Mouse (Mus musculus) forebrain, embryonic 15.5 days (tissue): Measurements from ENCODE around the gene Tmprss11d. TPM values are rescaled to one million over a fixed set of nuclear protein-coding genes. Genes with fewer than 3 reads are reported as not detected.
"Not testable (repeated sequence)": the region's sequence is repeated elsewhere in the genome, so short reads cannot be mapped to it uniquely, and the experiment has no call there.

Experiments used
- ATAC-seq: fragments of 200-750 bp; cut with Nextera tagmentation; replicated peaks from 2 replicates; pipeline ENCODE4 v1.8.0; 2017; ENCODE audit warnings: mild to moderate bottlenecking, moderate TSS enrichment, moderate library complexity
- H3K27ac ChIP-seq: fragments of 300-500 bp; sonication (generic); replicated peaks from 2 replicates; pipeline ENCODE4 v1.5.1; 2015; ENCODE audit warnings: mild to moderate bottlenecking, inconsistent platforms
- H3K27me3 ChIP-seq: fragments of 300-500 bp; sonication (generic); 2 replicates; pipeline ENCODE4 v1.6.1; 2015; ENCODE audit warnings: inconsistent platforms
- H3K36me3 ChIP-seq: fragments of 300-500 bp; sonication (generic); 2 replicates; pipeline ENCODE4 v1.6.1; 2015; ENCODE audit warnings: mild to moderate bottlenecking, inconsistent platforms
- H3K4me1 ChIP-seq: fragments of 300-500 bp; sonication (generic); 2 replicates; pipeline ENCODE4 v1.6.1; 2015; ENCODE audit warnings: inconsistent platforms
- H3K4me2 ChIP-seq: fragments of 300-500 bp; sonication (generic); replicated peaks from 2 replicates; pipeline ENCODE4 v1.6.1; 2015; ENCODE audit warnings: mild to moderate bottlenecking, inconsistent platforms
- H3K4me3 ChIP-seq: fragments of 300-500 bp; sonication (generic); 2 replicates; pipeline ENCODE4 v1.5.1; 2015; ENCODE audit warnings: mild to moderate bottlenecking, inconsistent platforms
- H3K9ac ChIP-seq: fragments of 300-500 bp; sonication (generic); replicated peaks from 2 replicates; pipeline ENCODE4 v1.6.1; 2015; ENCODE audit warnings: mild to moderate bottlenecking, inconsistent platforms
- H3K9me3 ChIP-seq: fragments of 300-500 bp; sonication (generic); 2 replicates; pipeline ENCODE4 v1.6.1; 2016; ENCODE audit warnings: inconsistent platforms
- WGBS: fragments of 180-500 bp; shearing (Covaris S2); methylation state at CpG from one replicate; pipeline ENCODE4 v1.1.7; 2015; ENCODE audit warnings: mixed read lengths; 5-methylcytosine and 5-hydroxymethylcytosine counted together
- polyA plus RNA-seq: library from polyadenylated mRNA; unstranded; fragments of >200 nt; fragmentation: Nextera tagmentation; extraction: Ambion mirVana; gene quantifications from 2 replicates; pipeline ENCODE4 v1.2.1, GENCODE M21; 2015

The Tmprss11d gene
- polyA plus RNA-seq: not detected in 2 replicates

DNA sequence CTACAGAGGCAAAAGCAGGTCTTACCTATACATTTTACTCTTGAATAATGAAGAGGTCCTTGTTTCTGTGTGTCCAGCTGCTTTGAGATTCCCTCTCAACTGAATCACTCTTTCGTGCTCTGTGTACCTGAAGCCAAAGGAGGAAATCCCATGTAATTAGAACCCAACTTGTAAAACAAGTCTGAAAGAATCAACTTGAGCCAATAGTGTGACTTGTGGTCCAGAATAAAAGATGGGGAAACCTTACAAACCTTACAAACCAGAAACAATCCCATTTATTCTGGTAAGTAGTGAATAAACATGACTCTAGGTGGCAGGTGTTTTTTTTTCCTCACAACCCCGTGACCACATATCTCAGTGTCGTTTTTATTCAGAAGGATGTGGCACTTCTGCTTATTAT, at the start of gene Tmprss11d:
Gene Tmprss11d (minus strand): TSS at position 101 of the 400 bp plus-strand sequence.
- 74% methylated on average over 3 of the region's 3 CpGs for WGBS
- Histone ChIP-seq H3K4me3 (no peak within 1 kb of the TSS), H3K9me3 (no peaks in the 10 kb centered on the region), H3K4me1 (no peaks in the 10 kb centered on the region), H3K27ac (no peak within 1 kb of the TSS), H3K9ac (no peak within 1 kb of the TSS), H3K27me3 (no peaks in the 10 kb centered on the region), H3K36me3 (no peaks in the 10 kb centered on the region), H3K4me2 (no peak within 1 kb of the TSS)
- ATAC-seq: no peak

DNA sequence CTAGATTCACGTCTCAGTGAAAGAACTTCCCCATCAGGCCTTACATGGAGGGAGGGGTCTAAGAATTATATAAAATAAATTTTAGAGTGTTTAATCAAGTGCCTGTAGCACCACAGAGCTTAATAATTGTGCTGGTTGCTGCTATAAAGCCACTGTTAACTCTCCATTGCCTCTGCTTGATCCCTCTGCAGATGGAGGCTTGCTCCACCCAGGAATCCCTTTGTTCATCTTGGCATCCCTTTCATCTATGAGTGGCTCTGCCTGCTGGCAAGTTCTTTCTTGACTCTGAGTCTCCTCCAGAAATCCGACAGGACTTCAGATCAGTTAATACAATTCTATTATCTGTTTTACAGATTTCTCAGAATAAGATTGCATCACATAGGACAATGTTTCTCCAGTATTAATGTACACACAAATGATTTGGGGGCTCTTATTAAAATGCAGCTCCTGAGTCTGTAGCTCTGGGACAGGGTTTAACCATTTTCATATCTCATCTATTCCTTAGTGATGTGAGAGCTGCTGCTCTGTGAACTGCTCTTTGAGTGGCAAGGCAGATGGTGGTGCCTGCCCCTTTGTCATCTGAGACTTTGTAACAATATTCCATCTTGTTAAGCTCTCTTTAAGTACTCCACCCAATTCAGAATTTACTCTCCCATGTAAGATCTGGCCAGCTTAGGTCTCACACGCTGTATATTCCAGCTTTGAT, 48.3 kb upstream of the Tmprss11d start:
- Histone ChIP-seq H3K4me2 (no peak overlapping the region), H3K27ac (no peak overlapping the region), H3K9me3 (no peaks in the 10 kb centered on the region), H3K9ac (no peak overlapping the region), H3K4me3 (no peak overlapping the region), H3K4me1 (no peaks in the 10 kb centered on the region), H3K27me3 (no peaks in the 10 kb centered on the region), H3K36me3 (no peaks in the 10 kb centered on the region)
- WGBS: 37% methylated on average over 3 of the region's 3 CpGs
- no peak for ATAC-seq

DNA sequence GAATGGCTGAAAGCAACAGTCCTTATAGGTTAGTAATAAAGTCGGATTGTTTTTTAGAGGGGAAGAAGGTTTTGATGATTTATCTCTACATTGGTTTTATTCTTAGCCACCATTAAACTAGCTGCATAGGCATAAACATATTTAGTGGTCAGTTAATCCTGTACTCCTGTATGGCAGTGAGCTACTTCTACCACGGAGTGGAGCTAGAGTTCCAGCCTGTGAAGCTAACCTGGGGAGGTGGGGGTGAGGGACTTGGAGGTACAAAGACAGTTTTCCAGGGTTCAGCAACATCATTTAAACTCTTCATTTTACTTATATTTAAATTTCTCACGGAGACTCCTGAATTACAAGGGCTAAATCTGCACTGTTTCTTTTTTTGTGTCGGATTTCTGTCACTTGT, 46.3 kb upstream of the Tmprss11d start:
- no peak overlapping the region for H3K9ac ChIP-seq
- H3K4me1 ChIP-seq: no peaks in the 10 kb centered on the region
- H3K4me2 ChIP-seq: no peak overlapping the region
- H3K9me3 ChIP-seq: no peaks in the 10 kb centered on the region
- no peak overlapping the region for H3K4me3 ChIP-seq
- ATAC-seq: no peak
- no peaks in the 10 kb centered on the region for H3K36me3 ChIP-seq
- no peak overlapping the region for H3K27ac ChIP-seq
- 19% methylated on average over 4 of the region's 4 CpGs for WGBS
- H3K27me3 ChIP-seq: no peaks in the 10 kb centered on the region

DNA sequence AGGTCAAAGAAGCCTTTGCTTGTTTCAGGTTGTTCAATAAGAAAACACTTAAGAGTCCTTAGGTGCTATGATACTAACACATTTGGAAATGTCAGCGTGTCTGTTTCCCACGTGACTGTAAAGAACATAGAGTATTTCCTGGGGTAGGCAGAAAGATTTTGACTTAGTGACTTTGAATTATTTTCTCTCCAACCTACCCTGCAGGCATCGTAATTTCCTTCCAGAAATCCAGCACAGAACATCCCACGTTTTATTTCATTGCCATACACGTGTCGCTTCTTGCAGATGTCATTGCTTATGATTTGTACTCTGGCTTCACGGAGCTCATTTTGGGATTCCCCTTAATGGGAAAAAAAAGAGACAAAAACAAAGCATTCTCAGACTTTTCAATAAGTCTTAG, 41.1 kb upstream of the Tmprss11d start:
- 85% methylated on average over 7 of the region's 7 CpGs for WGBS
- H3K9me3 ChIP-seq: no peaks in the 10 kb centered on the region
- H3K4me3 ChIP-seq: no peak overlapping the region
- no peak overlapping the region for H3K9ac ChIP-seq
- ATAC-seq: no peak
- no peak overlapping the region for H3K4me2 ChIP-seq
- no peaks in the 10 kb centered on the region for H3K27me3 ChIP-seq
- no peak overlapping the region for H3K27ac ChIP-seq
- H3K4me1 ChIP-seq: no peaks in the 10 kb centered on the region
- no peaks in the 10 kb centered on the region for H3K36me3 ChIP-seq

GRCm38 (mm10) chr5:86410815-86411214, 37.6 kb upstream of the Tmprss11d start:
- Histone ChIP-seq H3K36me3 (no peaks in the 10 kb centered on the region), H3K4me3 (no peak overlapping the region), H3K9ac (no peak overlapping the region), H3K27me3 (no peaks in the 10 kb centered on the region), H3K4me1 (no peaks in the 10 kb centered on the region), H3K4me2 (no peak overlapping the region), H3K9me3 (no peaks in the 10 kb centered on the region), H3K27ac (no peak overlapping the region)
- ATAC-seq: no peak
- 28% methylated on average over 3 of the region's 3 CpGs for whole genome bisulfite sequencing

DNA sequence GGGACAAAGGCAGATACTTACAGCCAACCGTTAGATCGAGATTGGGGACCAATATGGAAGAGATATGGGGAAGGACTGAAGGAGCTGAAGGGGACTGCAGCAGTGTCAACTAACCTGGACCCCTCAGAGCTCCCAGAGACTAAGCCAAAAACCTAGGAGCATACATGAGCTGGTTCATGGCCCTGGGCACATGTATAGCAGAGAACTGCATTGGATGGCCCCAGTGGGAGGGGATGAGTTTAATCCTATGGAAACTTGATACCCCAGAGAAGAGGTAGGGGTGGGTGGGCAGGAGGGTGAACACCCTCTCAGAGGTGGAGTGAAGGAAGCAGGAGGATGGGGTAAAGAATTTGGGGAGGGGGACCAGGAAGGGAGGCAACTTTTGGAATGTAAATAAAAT, 34.7 kb upstream of the Tmprss11d start:
- WGBS: 92% methylated on average over 2 of the region's 2 CpGs
- ATAC-seq: no peak
- Histone ChIP-seq H3K36me3 (no peaks in the 10 kb centered on the region), H3K4me3 (no peak overlapping the region), H3K9me3 (no peaks in the 10 kb centered on the region), H3K4me1 (no peaks in the 10 kb centered on the region), H3K27me3 (no peaks in the 10 kb centered on the region), H3K4me2 (no peak overlapping the region), H3K9ac (no peak overlapping the region), H3K27ac (no peak overlapping the region)

GRCm38 (mm10) chr5:86407191-86407590, 34.0 kb upstream of the Tmprss11d start:
- ATAC-seq: no peak
- 88% methylated on average over 3 of the region's 3 CpGs for WGBS

GRCm38 (mm10) chr5:86359412-86359985, 13.7 kb downstream of the Tmprss11d start:
- Histone ChIP-seq H3K36me3 (no peaks in the 10 kb centered on the region), H3K27me3 (no peaks in the 10 kb centered on the region), H3K4me2 (no peak overlapping the region), H3K9me3 (no peaks in the 10 kb centered on the region), H3K4me1 (no peaks in the 10 kb centered on the region), H3K9ac (no peak overlapping the region), H3K27ac (no peak overlapping the region), H3K4me3 (no peak overlapping the region)
- no peak for ATAC-seq
- WGBS: 36% methylated on average over 4 of the region's 4 CpGs

More at GRCm38 (mm10) chr5:86407191-86407590, 34.0 kb upstream of the Tmprss11d start:
- H3K27me3 ChIP-seq: no peaks in the 10 kb centered on the region
- H3K9me3 ChIP-seq: no peaks in the 10 kb centered on the region
- H3K36me3 ChIP-seq: no peaks in the 10 kb centered on the region
- H3K4me1 ChIP-seq: no peaks in the 10 kb centered on the region
- H3K9ac ChIP-seq: no peak overlapping the region
- no peak overlapping the region for H3K27ac ChIP-seq
- no peak overlapping the region for H3K4me2 ChIP-seq
- no peak overlapping the region for H3K4me3 ChIP-seq

GRCm38 (mm10) chr5:86352966-86353365, 20.3 kb downstream of the Tmprss11d start:
- Histone ChIP-seq H3K27me3 (no peaks in the 10 kb centered on the region), H3K4me3 (no peak overlapping the region), H3K36me3 (no peaks in the 10 kb centered on the region), H3K27ac (no peak overlapping the region), H3K4me1 (no peaks in the 10 kb centered on the region), H3K9me3 (no peaks in the 10 kb centered on the region), H3K4me2 (no peak overlapping the region), H3K9ac (no peak overlapping the region)
- WGBS: 21% methylated on average over 7 of the region's 7 CpGs
- peak; percentile 60 for ATAC-seq

GRCm38 (mm10) chr5:86318018-86318956, 54.9 kb downstream of the Tmprss11d start:
- ATAC-seq: peak; percentile 94
- Histone ChIP-seq H3K4me3 (peak overlapping the region; percentile 43), H3K9ac (peak overlapping the region; percentile 43), H3K4me2 (peak overlapping the region; percentile 37)
- H3K27me3 ChIP-seq, H3K9me3 ChIP-seq, H3K4me1 ChIP-seq, H3K27ac ChIP-seq, H3K36me3 ChIP-seq: not testable (repeated sequence)
- WGBS: 48% methylated on average over 30 of the region's 30 CpGs

DNA sequence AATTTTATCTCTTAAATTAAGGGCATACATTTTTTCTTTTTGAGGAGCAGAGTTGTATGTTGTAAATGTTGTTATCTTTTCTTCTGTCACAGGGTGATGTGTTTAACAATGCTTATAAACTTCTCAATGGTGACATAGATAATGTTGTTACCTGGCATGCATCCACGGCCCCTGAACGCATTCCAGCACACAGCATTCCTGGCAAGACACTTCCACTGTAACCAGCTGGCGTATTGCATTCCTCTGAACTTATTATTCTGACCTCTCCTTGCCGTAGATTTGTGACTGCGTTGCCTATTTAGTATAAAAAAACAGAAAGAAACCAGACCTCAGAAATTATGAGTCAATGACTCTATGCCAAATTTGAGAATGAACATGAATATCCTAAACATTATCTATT, 67.1 kb downstream of the Tmprss11d start:
- H3K9ac ChIP-seq: no peak overlapping the region
- no peak for ATAC-seq
- WGBS: 74% methylated on average over 5 of the region's 5 CpGs

DNA sequence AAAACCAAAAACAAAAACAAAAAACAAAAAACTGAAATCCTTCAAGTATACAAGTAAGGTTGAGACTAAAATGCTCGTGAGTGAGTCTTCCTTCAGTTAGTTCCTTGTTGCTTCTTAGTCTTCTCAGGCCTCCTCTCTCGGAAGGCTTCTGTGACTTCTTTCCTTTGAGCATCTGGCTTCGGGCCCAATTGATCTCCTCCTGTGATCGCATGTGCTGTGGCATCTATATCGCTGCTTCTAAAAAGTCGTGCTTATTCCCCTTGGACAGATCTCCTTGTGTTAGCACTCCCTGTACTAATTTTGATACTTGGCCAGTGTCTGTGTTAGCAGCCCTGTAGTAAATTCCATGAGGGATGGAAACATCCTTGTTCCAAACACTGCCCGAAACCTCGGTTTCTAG, 69.3 kb downstream of the Tmprss11d start:
- Histone ChIP-seq H3K4me2 (no peak overlapping the region), H3K9ac (no peak overlapping the region), H3K9me3 (no peaks in the 10 kb centered on the region), H3K27me3 (no peaks in the 10 kb centered on the region), H3K4me1 (no peaks in the 10 kb centered on the region), H3K36me3 (no peaks in the 10 kb centered on the region), H3K27ac (no peak overlapping the region), H3K4me3 (no peak overlapping the region)
- no peak for ATAC-seq
- 86% methylated on average over 8 of the region's 8 CpGs for WGBS

More for the DNA sequence above, 67.1 kb downstream of the Tmprss11d start:
- Histone ChIP-seq H3K27me3 (no peaks in the 10 kb centered on the region), H3K27ac (no peak overlapping the region), H3K9me3 (no peaks in the 10 kb centered on the region), H3K4me3 (no peak overlapping the region), H3K36me3 (no peaks in the 10 kb centered on the region), H3K4me1 (no peaks in the 10 kb centered on the region), H3K4me2 (no peak overlapping the region)
